Mouse (Mus musculus) cerebellum, adult 2 months (tissue): ENCODE measurements at regions not wholly inside any gene's neighbourhood (a gene's known extent, or its start where the extent isn't known, plus 50 kb on each side); places are given as distances from the start of the nearest gene placed in this dataset.

Experiments
- CTCF ChIP-seq: fragments of 200-500 bp; IDR thresholded peaks from 2 replicates; pipeline ENCODE4 v1.5.1; 2011; ENCODE audit warnings: low read depth, mild to moderate bottlenecking, control low read depth, low read length, moderate library complexity, borderline replicate concordance; ENCODE audit not compliant: insufficient read depth
- POLR2A ChIP-seq: fragments of 200-500 bp; IDR thresholded peaks from 2 replicates; pipeline ENCODE4 v1.6.1; 2011; ENCODE audit warnings: low read length, control low read depth, borderline replicate concordance; ENCODE audit not compliant: insufficient read depth

DNA sequence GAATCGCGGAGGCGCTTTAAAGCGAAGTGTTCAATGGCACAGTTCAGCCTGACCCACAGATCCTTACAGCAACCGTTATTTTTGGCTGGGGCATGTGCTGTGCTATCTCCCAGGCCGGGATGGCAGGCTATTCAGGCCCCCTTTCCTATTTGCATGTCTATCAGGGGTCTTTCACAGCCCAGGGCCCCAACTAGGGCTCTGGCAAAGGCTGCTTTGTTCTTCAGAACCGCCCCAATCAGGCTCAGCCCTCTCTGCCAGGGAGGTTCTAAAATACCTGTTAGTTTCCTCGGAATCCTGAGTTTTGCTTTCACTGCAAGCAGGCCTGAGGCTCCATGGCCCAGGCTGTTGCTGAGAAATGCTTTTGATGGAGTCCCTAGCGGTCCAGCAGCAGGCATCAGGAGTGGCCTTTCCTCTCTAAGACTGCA, 949.7 kb downstream of the Mrps31 start:
- TF ChIP-seq CTCF = no peak
- TF ChIP-seq POLR2A = no peak
